Mouse (Mus musculus) midbrain, embryonic 11.5 days (tissue): Measurements from ENCODE around the gene Dab2. TPM values are rescaled to one million over a fixed set of nuclear protein-coding genes. Genes with fewer than 3 reads are reported as not detected.
A peak's percentile ranks its signal among the peaks of the same experiment; 100 is the strongest.

Experiments used
- ATAC-seq: fragments of 200-750 bp; cut with Nextera tagmentation; 2 replicates; pipeline ENCODE4 v1.8.0; 2017; ENCODE audit warnings: moderate TSS enrichment, moderate library complexity; ENCODE audit not compliant: low FRiP score
- DNase-seq: peaks from one replicate; pipeline ENCODE4 v3.0.0; 2015; ENCODE audit warnings: low spot score; ENCODE audit errors: missing footprints
- H3K27ac ChIP-seq: fragments of 300-500 bp; sonication (generic); 2 replicates; pipeline ENCODE4 v1.5.1; 2014; ENCODE audit warnings: low read depth, low read length
- H3K27me3 ChIP-seq: fragments of 300-500 bp; sonication (generic); 2 replicates; pipeline ENCODE4 v1.6.1; 2014; ENCODE audit warnings: mild to moderate bottlenecking, low read length, moderate library complexity, mixed read lengths; ENCODE audit not compliant: control insufficient read depth, insufficient read depth
- H3K36me3 ChIP-seq: fragments of 300-500 bp; sonication (generic); 2 replicates; pipeline ENCODE4 v1.6.1; 2014; ENCODE audit warnings: mild to moderate bottlenecking, low read length, moderate library complexity, mixed read lengths; ENCODE audit not compliant: control insufficient read depth, insufficient read depth
- H3K4me1 ChIP-seq: fragments of 300-500 bp; sonication (generic); 2 replicates; pipeline ENCODE4 v1.6.1; 2014; ENCODE audit warnings: low read length; ENCODE audit not compliant: control insufficient read depth, insufficient read depth
- H3K4me2 ChIP-seq: fragments of 300-500 bp; sonication (generic); 2 replicates; pipeline ENCODE4 v1.6.1; 2014; ENCODE audit warnings: mild to moderate bottlenecking, moderate library complexity
- H3K4me3 ChIP-seq: fragments of 300-500 bp; sonication (generic); 2 replicates; pipeline ENCODE4 v1.5.1; 2014; ENCODE audit warnings: low read depth, low read length
- H3K9ac ChIP-seq: fragments of 300-500 bp; sonication (generic); 2 replicates; pipeline ENCODE4 v1.6.1; 2014; ENCODE audit warnings: low read length
- H3K9me3 ChIP-seq: fragments of 300-500 bp; sonication (generic); 2 replicates; pipeline ENCODE4 v1.6.1; 2016; ENCODE audit warnings: low read length; ENCODE audit not compliant: control insufficient read depth
- WGBS: fragments of 180-500 bp; shearing (Covaris S2); extraction: QIAGEN DNeasy Blood & Tissue Kit; methylation state at CpG from one replicate; pipeline ENCODE4 v1.1.7; 2014; 5-methylcytosine and 5-hydroxymethylcytosine counted together
- polyA plus RNA-seq: library from polyadenylated mRNA; unstranded; fragments of >200 nt; fragmentation: Nextera tagmentation; extraction: Ambion mirVana; gene quantifications from 2 replicates; pipeline ENCODE4 v1.2.1, GENCODE M21; 2014

Gene Dab2
- polyA plus RNA-seq: 62.1 and 85.2 TPM in 2 replicates

GRCm38 (mm10) chr15:6299554-6299953 is at the start of gene Dab2:
Gene Dab2 (plus strand): TSS chr15:6299788.
- no peak for ATAC-seq

GRCm38 (mm10) chr15:6253471-6253870 is 46.1 kb upstream of the Dab2 start:
- ATAC-seq (no peak), DNase-seq (peak; percentile 33)
- H3K36me3 ChIP-seq: no peaks in the 10 kb centered on the region
- no peaks in the 10 kb centered on the region for H3K9me3 ChIP-seq
- H3K4me2 ChIP-seq: no peak overlapping the region
- no peak overlapping the region for H3K27ac ChIP-seq
- no peaks in the 10 kb centered on the region for H3K4me1 ChIP-seq
- no peaks in the 10 kb centered on the region for H3K27me3 ChIP-seq
- H3K4me3 ChIP-seq: no peak overlapping the region
- 86% methylated on average over 2 of the region's 2 CpGs for WGBS
- H3K9ac ChIP-seq: no peak overlapping the region

More at GRCm38 (mm10) chr15:6299554-6299953, at the start of gene Dab2:
- H3K4me1 ChIP-seq: no peaks in the 10 kb centered on the region
- no peak within 1 kb of the TSS for H3K4me3 ChIP-seq
- no peaks in the 10 kb centered on the region for H3K36me3 ChIP-seq
- H3K9ac ChIP-seq: no peak within 1 kb of the TSS
- no peak within 1 kb of the TSS for H3K4me2 ChIP-seq
- DNase-seq: no peak
- 66% methylated on average over 3 of the region's 3 CpGs for WGBS
- H3K27me3 ChIP-seq: no peaks in the 10 kb centered on the region
- H3K27ac ChIP-seq: no peak within 1 kb of the TSS
- no peaks in the 10 kb centered on the region for H3K9me3 ChIP-seq

GRCm38 (mm10) chr15:6254383-6254782 is 45.2 kb upstream of the Dab2 start:
- no peaks in the 10 kb centered on the region for H3K9me3 ChIP-seq
- WGBS: 90% methylated on average over 2 of the region's 2 CpGs
- no peaks in the 10 kb centered on the region for H3K36me3 ChIP-seq
- H3K9ac ChIP-seq: no peak overlapping the region
- DNase-seq (peak; percentile 8), ATAC-seq (no peak)
- no peak overlapping the region for H3K4me3 ChIP-seq
- no peaks in the 10 kb centered on the region for H3K4me1 ChIP-seq
- H3K27me3 ChIP-seq: no peaks in the 10 kb centered on the region
- no peak overlapping the region for H3K4me2 ChIP-seq
- H3K27ac ChIP-seq: no peak overlapping the region

- ATAC-seq: no peak
- H3K4me3 ChIP-seq: no peak overlapping the region
- H3K4me1 ChIP-seq: no peaks in the 10 kb centered on the region
- H3K9me3 ChIP-seq: no peaks in the 10 kb centered on the region
- no peak overlapping the region for H3K9ac ChIP-seq
- no peaks in the 10 kb centered on the region for H3K27me3 ChIP-seq
- H3K27ac ChIP-seq: no peak overlapping the region
- H3K4me2 ChIP-seq: no peak overlapping the region
- WGBS: 84% methylated on average over 2 of the region's 2 CpGs
- no peaks in the 10 kb centered on the region for H3K36me3 ChIP-seq
- no peak for DNase-seq
These were observed 42.5 kb upstream of the Dab2 start for GRCm38 (mm10) chr15:6257049-6257448.

- no peak overlapping the region for H3K4me3 ChIP-seq
- no peak overlapping the region for H3K9ac ChIP-seq
- WGBS: 42% methylated on average over 3 of the region's 3 CpGs
- no peaks in the 10 kb centered on the region for H3K4me1 ChIP-seq
- no peaks in the 10 kb centered on the region for H3K9me3 ChIP-seq
- H3K27ac ChIP-seq: no peak overlapping the region
- H3K36me3 ChIP-seq: no peaks in the 10 kb centered on the region
- H3K27me3 ChIP-seq: no peaks in the 10 kb centered on the region
- no peak overlapping the region for H3K4me2 ChIP-seq
- ATAC-seq (peak; percentile 44; the same call in 1 of the 2 replicates), DNase-seq (no peak)
These were observed 39.4 kb upstream of the Dab2 start for GRCm38 (mm10) chr15:6259957-6260740.

GRCm38 (mm10) chr15:6260741-6261430 is 38.7 kb upstream of the Dab2 start:
- WGBS: 81% methylated on average over 6 of the region's 6 CpGs
- Histone ChIP-seq H3K36me3 (no peaks in the 10 kb centered on the region), H3K9me3 (no peaks in the 10 kb centered on the region)

GRCm38 (mm10) chr15:6267147-6267758 is 32.3 kb upstream of the Dab2 start:
- Histone ChIP-seq H3K9me3 (no peaks in the 10 kb centered on the region), H3K9ac (no peak overlapping the region), H3K27ac (no peak overlapping the region), H3K4me3 (no peak overlapping the region), H3K27me3 (no peaks in the 10 kb centered on the region), H3K4me1 (no peaks in the 10 kb centered on the region), H3K4me2 (no peak overlapping the region), H3K36me3 (no peaks in the 10 kb centered on the region)
- WGBS: 81% methylated on average over 3 of the region's 3 CpGs
- ATAC-seq (no peak), DNase-seq (no peak)

More at GRCm38 (mm10) chr15:6260741-6261430, 38.7 kb upstream of the Dab2 start:
- no peaks in the 10 kb centered on the region for H3K27me3 ChIP-seq
- H3K27ac ChIP-seq: no peak overlapping the region
- no peak overlapping the region for H3K4me2 ChIP-seq
- H3K4me3 ChIP-seq: no peak overlapping the region
- no peak for DNase-seq
- no peak overlapping the region for H3K9ac ChIP-seq
- no peak for ATAC-seq
- no peaks in the 10 kb centered on the region for H3K4me1 ChIP-seq

GRCm38 (mm10) chr15:6278606-6279468 is 20.8 kb upstream of the Dab2 start:
- Histone ChIP-seq H3K27ac (no peak overlapping the region), H3K27me3 (no peaks in the 10 kb centered on the region), H3K4me3 (no peak overlapping the region), H3K9me3 (no peaks in the 10 kb centered on the region), H3K36me3 (no peaks in the 10 kb centered on the region), H3K4me2 (no peak overlapping the region), H3K9ac (no peak overlapping the region), H3K4me1 (no peaks in the 10 kb centered on the region)
- ATAC-seq (no peak), DNase-seq (no peak)
- WGBS: 75% methylated on average over 11 of the region's 11 CpGs
